Mouse (Mus musculus) midbrain, postnatal 0 days (tissue): ENCODE measurements at regions not wholly inside any gene's neighbourhood (a gene's known extent, or its start where the extent isn't known, plus 50 kb on each side); places are given as distances from the start of the nearest gene placed in this dataset.

Experiments used
- ATAC-seq: fragments of 200-750 bp; cut with Nextera tagmentation; 2 replicates; pipeline ENCODE4 v1.8.0; 2017; ENCODE audit warnings: moderate number of reproducible peaks, mild to moderate bottlenecking, moderate TSS enrichment, moderate library complexity; ENCODE audit not compliant: low FRiP score
- DNase-seq: peaks from one replicate; pipeline ENCODE4 v3.0.0-alpha.2; 2015; ENCODE audit warnings: low spot score
- H3K27ac ChIP-seq: fragments of 300-500 bp; sonication (generic); 2 replicates; pipeline ENCODE4 v1.5.1; 2014; ENCODE audit warnings: low read depth, mild to moderate bottlenecking, low read length, mixed read lengths
- H3K27me3 ChIP-seq: fragments of 300-500 bp; sonication (generic); 2 replicates; pipeline ENCODE4 v1.6.1; 2014; ENCODE audit warnings: low read length, control low read depth, mixed read lengths; ENCODE audit not compliant: insufficient read depth
- H3K36me3 ChIP-seq: fragments of 300-500 bp; sonication (generic); 2 replicates; pipeline ENCODE4 v1.6.1; 2014; ENCODE audit warnings: low read length, control low read depth, mixed read lengths; ENCODE audit not compliant: insufficient read depth
- H3K4me1 ChIP-seq: fragments of 300-500 bp; sonication (generic); 2 replicates; pipeline ENCODE4 v1.6.1; 2014; ENCODE audit warnings: mild to moderate bottlenecking, control low read depth, antibody characterized with exemption, low read length, mixed read lengths; ENCODE audit not compliant: insufficient read depth
- H3K4me2 ChIP-seq: fragments of 300-500 bp; sonication (generic); 2 replicates; pipeline ENCODE4 v1.6.1; 2014; ENCODE audit warnings: low read depth, mild to moderate bottlenecking, low read length, mixed read lengths; ENCODE audit not compliant: poor library complexity, severe bottlenecking
- H3K4me3 ChIP-seq: fragments of 300-500 bp; sonication (generic); 2 replicates; pipeline ENCODE4 v1.5.1; 2014; ENCODE audit warnings: low read depth, mild to moderate bottlenecking, low read length, moderate library complexity
- H3K9ac ChIP-seq: fragments of 300-500 bp; sonication (generic); replicated peaks from 2 replicates; pipeline ENCODE4 v1.6.1; 2014; ENCODE audit warnings: mild to moderate bottlenecking, low read length, moderate library complexity, mixed read lengths; ENCODE audit not compliant: poor library complexity, severe bottlenecking
- H3K9me3 ChIP-seq: fragments of 300-500 bp; sonication (generic); 2 replicates; pipeline ENCODE4 v1.6.1; 2016; ENCODE audit warnings: low read length, control low read depth
- CTCF ChIP-seq: IDR thresholded peaks from 2 replicates; pipeline ENCODE4 v1.5.1; 2016; ENCODE audit warnings: antibody characterized with exemption, mild to moderate bottlenecking
- WGBS: fragments of 180-500 bp; shearing (Covaris S2); extraction: QIAGEN DNeasy Blood & Tissue Kit; methylation state at CpG from one replicate; pipeline ENCODE4 v1.1.7; 2014; 5-methylcytosine and 5-hydroxymethylcytosine counted together

GRCm38 (mm10) chr19:32892469-32892868 is 135.2 kb downstream of the Pten start:
- no peaks in the 10 kb centered on the region for H3K27me3 ChIP-seq
- TF ChIP-seq CTCF = no peak
- no peak overlapping the region for H3K9ac ChIP-seq
- no peak overlapping the region for H3K4me3 ChIP-seq
- H3K4me2 ChIP-seq = no peak overlapping the region
- WGBS = 86% methylated on average over 5 of the region's 5 CpGs
- no peaks in the 10 kb centered on the region for H3K36me3 ChIP-seq
- no peaks in the 10 kb centered on the region for H3K4me1 ChIP-seq
- DNase-seq (no peak), ATAC-seq (no peak)
- no peaks in the 10 kb centered on the region for H3K9me3 ChIP-seq
- no peak overlapping the region for H3K27ac ChIP-seq

- no peak for TF ChIP-seq CTCF
- H3K27ac ChIP-seq = no peak overlapping the region
- DNase-seq (no peak), ATAC-seq (no peak)
- WGBS = 84% methylated on average over 7 of the region's 7 CpGs
- no peak overlapping the region for H3K9ac ChIP-seq
- H3K4me2 ChIP-seq = no peak overlapping the region
- H3K27me3 ChIP-seq = no peaks in the 10 kb centered on the region
- no peaks in the 10 kb centered on the region for H3K36me3 ChIP-seq
- no peaks in the 10 kb centered on the region for H3K4me1 ChIP-seq
- H3K4me3 ChIP-seq = no peak overlapping the region
- H3K9me3 ChIP-seq = no peaks in the 10 kb centered on the region
Measured at GRCm38 (mm10) chr19:32903454-32904108, 146.3 kb downstream of the Pten start.

- Histone ChIP-seq H3K27ac (no peak overlapping the region), H3K4me3 (no peak overlapping the region), H3K9ac (no peak overlapping the region), H3K36me3 (no peaks in the 10 kb centered on the region), H3K4me2 (no peak overlapping the region), H3K9me3 (no peaks in the 10 kb centered on the region), H3K4me1 (no peaks in the 10 kb centered on the region), H3K27me3 (no peaks in the 10 kb centered on the region)
- ATAC-seq (no peak), DNase-seq (no peak)
- TF ChIP-seq CTCF = no peak
- 86% methylated on average over 7 of the region's 7 CpGs for whole genome bisulfite sequencing
Measured at GRCm38 (mm10) chr19:32904517-32904916, 147.2 kb downstream of the Pten start.

GRCm38 (mm10) chr19:32905901-32906431 is 148.7 kb downstream of the Pten start:
- ATAC-seq (no peak), DNase-seq (no peak)
- H3K4me2 ChIP-seq = no peak overlapping the region
- H3K4me3 ChIP-seq = no peak overlapping the region
- H3K27me3 ChIP-seq = no peaks in the 10 kb centered on the region
- no peaks in the 10 kb centered on the region for H3K36me3 ChIP-seq
- H3K9me3 ChIP-seq = no peaks in the 10 kb centered on the region
- no peaks in the 10 kb centered on the region for H3K4me1 ChIP-seq
- H3K9ac ChIP-seq = no peak overlapping the region
- TF ChIP-seq CTCF = no peak
- WGBS = 79% methylated on average over 8 of the region's 8 CpGs
- no peak overlapping the region for H3K27ac ChIP-seq

- Histone ChIP-seq H3K4me2 (no peak overlapping the region), H3K9me3 (no peaks in the 10 kb centered on the region), H3K9ac (no peak overlapping the region), H3K36me3 (no peaks in the 10 kb centered on the region), H3K4me3 (no peak overlapping the region), H3K4me1 (no peaks in the 10 kb centered on the region), H3K27me3 (no peaks in the 10 kb centered on the region), H3K27ac (no peak overlapping the region)
- TF ChIP-seq CTCF = no peak
- no peak for ATAC-seq
- no peak for DNase-seq
- 78% methylated on average over 5 of the region's 5 CpGs for WGBS
Measured at GRCm38 (mm10) chr19:32906820-32907219, 149.5 kb downstream of the Pten start.

GRCm38 (mm10) chr19:32910050-32910462 is 152.8 kb downstream of the Pten start:
- DNase-seq = no peak
- Histone ChIP-seq H3K27ac (no peak overlapping the region), H3K4me2 (no peak overlapping the region), H3K9me3 (no peaks in the 10 kb centered on the region), H3K4me1 (no peaks in the 10 kb centered on the region), H3K4me3 (no peak overlapping the region), H3K36me3 (no peaks in the 10 kb centered on the region), H3K9ac (no peak overlapping the region), H3K27me3 (no peaks in the 10 kb centered on the region)
- TF ChIP-seq CTCF = no peak
- ATAC-seq = no peak
- 26% methylated on average over 4 of the region's 4 CpGs for WGBS
